Mouse (Mus musculus): ENCODE measurements around the gene Ndufa3. TPM values are rescaled to one million over a fixed set of nuclear protein-coding genes. Genes with fewer than 3 reads are reported as not detected.
"Not testable (repeated sequence)": the region's sequence is repeated elsewhere in the genome, so short reads cannot be mapped to it uniquely, and the experiment has no call there.

Ndufa3 gene
- polyA plus RNA-seq, 1 experiment from 2014 or later = 392 TPM

GRCm38 (mm10) chr7:3587292-3587691 is 29.9 kb upstream of the Ndufa3 start:
- Histone ChIP-seq H3K36me3 (no peaks in the 10 kb centered on the region), H3K27ac (no peak overlapping the region), H3K4me2 (no peak overlapping the region), H3K4me1 (replicated peaks) (no peaks in the 10 kb centered on the region), H3K9ac (replicated peaks) (no peak overlapping the region), H3K9me3 (no peaks in the 10 kb centered on the region), H3K4me3 (replicated peaks) (no peak overlapping the region), H3K27me3 (peaks cover 11% of the 10 kb centered on the region; the same call in 1 of the 2 replicates)
- ATAC-seq (ENCODE audit: insufficient number of reproducible peaks, insufficient read depth, low FRiP score, low TSS enrichment, low read depth) = no peak
- WGBS = 74% methylated on average over 1 of the region's 1 CpGs

GRCm38 (mm10) chr7:3590550-3590949 is 26.6 kb upstream of the Ndufa3 start:
- ATAC-seq (ENCODE audit: insufficient number of reproducible peaks, insufficient read depth, low FRiP score, low TSS enrichment, low read depth) = no peak
- Histone ChIP-seq H3K9me3 (no peaks in the 10 kb centered on the region), H3K9ac (replicated peaks) (no peak overlapping the region), H3K4me2 (no peak overlapping the region), H3K4me3 (replicated peaks) (no peak overlapping the region), H3K4me1 (replicated peaks) (no peaks in the 10 kb centered on the region), H3K27ac (no peak overlapping the region), H3K27me3 (peaks cover 8% of the 10 kb centered on the region; the same call in 1 of the 2 replicates), H3K36me3 (no peaks in the 10 kb centered on the region)
- 73% methylated on average over 3 of the region's 3 CpGs for WGBS

GRCm38 (mm10) chr7:3591534-3591933 is 25.6 kb upstream of the Ndufa3 start:
- Histone ChIP-seq H3K4me2 (no peak overlapping the region), H3K27ac (no peak overlapping the region), H3K9ac (replicated peaks) (no peak overlapping the region), H3K4me3 (replicated peaks) (no peak overlapping the region), H3K4me1 (replicated peaks) (no peaks in the 10 kb centered on the region), H3K36me3 (no peaks in the 10 kb centered on the region), H3K9me3 (no peaks in the 10 kb centered on the region), H3K27me3 (no peaks in the 10 kb centered on the region)
- whole genome bisulfite sequencing = 85% methylated on average over 1 of the region's 1 CpGs
- ATAC-seq (ENCODE audit: insufficient number of reproducible peaks, insufficient read depth, low FRiP score, low TSS enrichment, low read depth) = no peak

GRCm38 (mm10) chr7:3593855-3594254 is 23.3 kb upstream of the Ndufa3 start:
- Histone ChIP-seq H3K27ac (no peak overlapping the region), H3K36me3 (no peaks in the 10 kb centered on the region), H3K9me3 (no peaks in the 10 kb centered on the region), H3K4me1 (replicated peaks) (no peaks in the 10 kb centered on the region), H3K27me3 (no peaks in the 10 kb centered on the region), H3K4me2 (no peak overlapping the region), H3K4me3 (replicated peaks) (no peak overlapping the region), H3K9ac (replicated peaks) (no peak overlapping the region)
- no peak for ATAC-seq (ENCODE audit: insufficient number of reproducible peaks, insufficient read depth, low FRiP score, low TSS enrichment, low read depth)

- ATAC-seq (ENCODE audit: insufficient number of reproducible peaks, insufficient read depth, low FRiP score, low TSS enrichment, low read depth) = no peak
- H3K27ac ChIP-seq = no peak overlapping the region
- H3K4me3 ChIP-seq (replicated peaks) = no peak overlapping the region
- no peaks in the 10 kb centered on the region for H3K36me3 ChIP-seq
- WGBS = 36% methylated on average over 5 of the region's 5 CpGs
- H3K9ac ChIP-seq (replicated peaks) = no peak overlapping the region
- H3K27me3 ChIP-seq = no peaks in the 10 kb centered on the region
- H3K4me2 ChIP-seq = peak overlapping the region; percentile 23; the same call in 1 of the 2 replicates
- no peaks in the 10 kb centered on the region for H3K9me3 ChIP-seq
- H3K4me1 ChIP-seq (replicated peaks) = no peaks in the 10 kb centered on the region
These were observed 22.5 kb upstream of the Ndufa3 start for GRCm38 (mm10) chr7:3594686-3595085.

GRCm38 (mm10) chr7:3595146-3595545 is 22.0 kb upstream of the Ndufa3 start:
- H3K9ac ChIP-seq (replicated peaks) = no peak overlapping the region
- ATAC-seq (ENCODE audit: insufficient number of reproducible peaks, insufficient read depth, low FRiP score, low TSS enrichment, low read depth) = no peak
- H3K9me3 ChIP-seq = no peaks in the 10 kb centered on the region
- H3K27ac ChIP-seq = no peak overlapping the region
- no peaks in the 10 kb centered on the region for H3K4me1 ChIP-seq (replicated peaks)
- no peak overlapping the region for H3K4me3 ChIP-seq (replicated peaks)
- H3K36me3 ChIP-seq = no peaks in the 10 kb centered on the region
- H3K27me3 ChIP-seq = no peaks in the 10 kb centered on the region
- WGBS = 19% methylated on average over 9 of the region's 9 CpGs
- peak overlapping the region; percentile 23; the same call in 1 of the 2 replicates for H3K4me2 ChIP-seq

- H3K4me1 ChIP-seq (replicated peaks); H3K27ac ChIP-seq; H3K9me3 ChIP-seq; H3K4me3 ChIP-seq (replicated peaks); H3K9ac ChIP-seq (replicated peaks); H3K4me2 ChIP-seq; H3K27me3 ChIP-seq; H3K36me3 ChIP-seq; ATAC-seq (ENCODE audit: insufficient number of reproducible peaks, insufficient read depth, low FRiP score, low TSS enrichment, low read depth): not testable (repeated sequence)
- 71% methylated on average over 1 of the region's 1 CpGs for WGBS
These were observed 19.4 kb upstream of the Ndufa3 start for GRCm38 (mm10) chr7:3597755-3598154.

- H3K4me2 ChIP-seq = no peak overlapping the region
- H3K4me3 ChIP-seq (replicated peaks) = no peak overlapping the region
- ATAC-seq (ENCODE audit: insufficient number of reproducible peaks, insufficient read depth, low FRiP score, low TSS enrichment, low read depth) = no peak; the same call in 1 of the 2 replicates
- H3K27me3 ChIP-seq = no peaks in the 10 kb centered on the region
- H3K9me3 ChIP-seq = no peaks in the 10 kb centered on the region
- H3K9ac ChIP-seq (replicated peaks) = no peak overlapping the region
- H3K36me3 ChIP-seq = no peaks in the 10 kb centered on the region
- no peak overlapping the region for H3K27ac ChIP-seq
- no peaks in the 10 kb centered on the region for H3K4me1 ChIP-seq (replicated peaks)
- 20% methylated on average over 4 of the region's 4 CpGs for WGBS
These were observed 16.1 kb upstream of the Ndufa3 start for GRCm38 (mm10) chr7:3601119-3601518.

- H3K27ac ChIP-seq = no peak overlapping the region
- H3K4me2 ChIP-seq = no peak overlapping the region
- no peak for ATAC-seq (ENCODE audit: insufficient number of reproducible peaks, insufficient read depth, low FRiP score, low TSS enrichment, low read depth)
- no peaks in the 10 kb centered on the region for H3K9me3 ChIP-seq
- no peaks in the 10 kb centered on the region for H3K4me1 ChIP-seq (replicated peaks)
- no peak overlapping the region for H3K9ac ChIP-seq (replicated peaks)
- 15% methylated on average over 2 of the region's 2 CpGs for WGBS
- no peak overlapping the region for H3K4me3 ChIP-seq (replicated peaks)
- H3K36me3 ChIP-seq = no peaks in the 10 kb centered on the region
- no peaks in the 10 kb centered on the region for H3K27me3 ChIP-seq
These were observed 10.4 kb upstream of the Ndufa3 start for GRCm38 (mm10) chr7:3606798-3607197.

GRCm38 (mm10) chr7:3607391-3607790 is 9.8 kb upstream of the Ndufa3 start:
- no peak for ATAC-seq (ENCODE audit: insufficient number of reproducible peaks, insufficient read depth, low FRiP score, low TSS enrichment, low read depth)
- no peak overlapping the region for H3K9ac ChIP-seq (replicated peaks)

GRCm38 (mm10) chr7:3608668-3609067 is 8.5 kb upstream of the Ndufa3 start:
- H3K9ac ChIP-seq (replicated peaks) = no peak overlapping the region
- 90% methylated on average over 3 of the region's 3 CpGs for WGBS

More at GRCm38 (mm10) chr7:3607391-3607790, 9.8 kb upstream of the Ndufa3 start:
- H3K4me2 ChIP-seq = no peak overlapping the region
- H3K27me3 ChIP-seq = no peaks in the 10 kb centered on the region
- no peak overlapping the region for H3K27ac ChIP-seq
- H3K36me3 ChIP-seq = no peaks in the 10 kb centered on the region
- H3K9me3 ChIP-seq = no peaks in the 10 kb centered on the region
- whole genome bisulfite sequencing = 72% methylated on average over 6 of the region's 6 CpGs
- H3K4me1 ChIP-seq (replicated peaks) = no peaks in the 10 kb centered on the region
- no peak overlapping the region for H3K4me3 ChIP-seq (replicated peaks)

GRCm38 (mm10) chr7:3609082-3609481 is 8.1 kb upstream of the Ndufa3 start:
- H3K4me2 ChIP-seq = no peak overlapping the region
- no peak overlapping the region for H3K4me3 ChIP-seq (replicated peaks)
- no peaks in the 10 kb centered on the region for H3K36me3 ChIP-seq
- no peaks in the 10 kb centered on the region for H3K9me3 ChIP-seq
- ATAC-seq (ENCODE audit: insufficient number of reproducible peaks, insufficient read depth, low FRiP score, low TSS enrichment, low read depth) = no peak
- no peaks in the 10 kb centered on the region for H3K27me3 ChIP-seq
- WGBS = 46% methylated on average over 3 of the region's 3 CpGs
- no peak overlapping the region for H3K9ac ChIP-seq (replicated peaks)
- no peaks in the 10 kb centered on the region for H3K4me1 ChIP-seq (replicated peaks)
- H3K27ac ChIP-seq = no peak overlapping the region

More at GRCm38 (mm10) chr7:3608668-3609067, 8.5 kb upstream of the Ndufa3 start:
- Histone ChIP-seq H3K4me2 (no peak overlapping the region), H3K4me1 (replicated peaks) (no peaks in the 10 kb centered on the region), H3K4me3 (replicated peaks) (no peak overlapping the region), H3K27ac (no peak overlapping the region), H3K9me3 (no peaks in the 10 kb centered on the region), H3K36me3 (no peaks in the 10 kb centered on the region), H3K27me3 (no peaks in the 10 kb centered on the region)
- no peak for ATAC-seq (ENCODE audit: insufficient number of reproducible peaks, insufficient read depth, low FRiP score, low TSS enrichment, low read depth)

Measured in limb, embryonic 12.5 days (tissue).